Mouse (Mus musculus): ENCODE results near the gene Cd101. TPM values are rescaled to one million over a fixed set of nuclear protein-coding genes. Genes with fewer than 3 reads are reported as not detected.

Cd101 gene
- polyA plus RNA-seq, 1 experiment = 0.10 TPM

DNA sequence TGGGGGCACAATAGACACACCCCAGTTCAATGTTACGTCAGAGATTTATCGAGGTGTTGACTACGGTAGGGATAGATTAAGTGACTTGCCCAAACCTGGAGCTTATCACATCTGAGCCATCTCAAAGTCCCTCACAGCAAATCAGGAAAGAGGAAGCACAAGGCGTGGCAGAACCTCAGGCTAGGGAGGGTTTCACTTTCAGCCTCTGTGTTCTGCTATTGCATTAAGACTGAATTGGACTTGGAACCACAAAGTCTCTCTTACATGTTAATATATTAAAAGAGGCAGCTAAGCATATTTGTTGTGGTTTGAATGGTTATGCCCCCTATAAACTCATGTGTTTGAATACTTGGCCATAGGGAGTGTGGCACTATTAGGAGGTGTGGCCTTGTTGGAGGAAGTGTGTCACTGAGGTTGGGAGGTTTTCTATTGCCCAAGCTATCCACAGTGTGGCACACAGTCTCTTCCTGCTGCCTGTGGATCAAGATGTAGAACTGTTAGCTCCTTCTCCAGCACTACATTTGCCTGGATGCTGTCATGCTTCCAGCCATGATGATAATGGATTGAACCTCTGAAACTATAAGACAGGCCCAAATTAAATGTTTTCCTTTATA, 18.7 kb downstream of the Cd101 start:
- Histone ChIP-seq H3K4me3 (replicated peaks; ENCODE audit: insufficient read depth, low read depth, low read length) (no peak overlapping the region), H3K4me1 (ENCODE audit: control insufficient read depth, insufficient read depth, low read length) (no peaks in the 10 kb centered on the region), H3K27ac (ENCODE audit: insufficient read depth, low read length) (no peak overlapping the region), H3K27me3 (ENCODE audit: control insufficient read depth, insufficient read depth, low read length) (no peaks in the 10 kb centered on the region)
- TF ChIP-seq POLR2A (IDR thresholded peaks at IDR 0.05; ENCODE audit: borderline replicate concordance, insufficient read depth, low read length) (no peak), CTCF (IDR thresholded peaks at IDR 0.05; ENCODE audit: borderline replicate concordance, insufficient read depth, low read depth, low read length) (no peak)
- WGBS = 95% methylated on average over 4 of the region's 4 CpGs
- no peak for DNase-seq

DNA sequence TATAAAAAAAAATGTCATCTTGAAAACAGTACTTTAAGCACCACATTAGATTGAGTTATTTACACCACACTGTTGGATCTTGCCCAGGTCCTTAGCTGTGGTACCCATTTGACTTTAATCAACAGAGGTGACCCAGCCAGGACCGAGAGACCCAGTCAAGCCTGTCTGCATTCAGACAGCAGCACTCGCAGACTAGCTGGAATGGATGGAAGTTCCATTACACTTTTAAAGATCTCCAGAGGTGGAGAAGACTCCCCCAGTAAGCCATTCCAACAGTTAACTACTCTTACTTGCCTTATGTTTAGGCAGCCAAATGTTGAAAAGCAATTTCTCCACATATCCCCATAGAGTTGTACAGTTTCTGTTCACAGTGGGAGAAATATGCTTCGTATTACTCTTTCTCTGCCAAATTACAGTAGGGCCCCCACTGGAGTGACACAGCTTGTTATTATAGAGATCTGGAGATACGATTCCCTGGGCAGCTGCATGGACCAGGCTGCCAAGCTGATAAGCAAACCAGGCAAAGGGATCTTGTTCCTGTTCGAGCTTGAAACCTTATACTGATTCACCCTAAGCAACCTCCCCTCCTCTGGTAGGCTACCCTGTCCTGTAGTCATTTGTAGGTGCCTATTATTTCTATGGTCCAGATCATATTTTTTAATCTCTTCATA, 22.1 kb downstream of the Cd101 start:
- H3K27me3 ChIP-seq (ENCODE audit: control insufficient read depth, insufficient read depth, low read length) = no peaks in the 10 kb centered on the region
- DNase-seq = no peak
- no peak overlapping the region for H3K27ac ChIP-seq (ENCODE audit: insufficient read depth, low read length)
- 54% methylated on average over 5 of the region's 5 CpGs for WGBS
- no peak for TF ChIP-seq POLR2A (IDR thresholded peaks at IDR 0.05; ENCODE audit: borderline replicate concordance, insufficient read depth, low read length)
- TF ChIP-seq CTCF (IDR thresholded peaks at IDR 0.05; ENCODE audit: borderline replicate concordance, insufficient read depth, low read depth, low read length) = no peak
- no peak overlapping the region for H3K4me3 ChIP-seq (replicated peaks; ENCODE audit: insufficient read depth, low read depth, low read length)
- no peaks in the 10 kb centered on the region for H3K4me1 ChIP-seq (ENCODE audit: control insufficient read depth, insufficient read depth, low read length)

DNA sequence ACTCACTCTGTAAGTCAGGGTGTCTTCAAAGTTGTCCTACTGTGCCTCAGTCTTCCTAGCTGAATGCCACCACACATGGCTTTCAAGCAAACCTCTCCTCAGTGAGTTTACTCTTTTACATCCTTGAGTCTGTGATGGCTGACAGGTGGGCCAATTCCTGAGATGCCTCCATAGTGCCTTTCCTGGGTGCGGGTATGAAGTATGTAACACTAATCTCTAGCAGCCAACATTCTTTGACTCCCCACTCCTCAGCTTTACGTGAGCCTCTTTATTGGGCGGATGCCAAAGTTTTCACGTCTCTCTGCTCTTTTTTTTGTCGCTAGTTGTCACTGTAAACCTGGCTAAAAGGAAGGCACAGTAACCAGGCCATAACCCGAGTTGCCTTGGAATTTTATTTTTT, 24.0 kb downstream of the Cd101 start:
- Histone ChIP-seq H3K27me3 (ENCODE audit: control insufficient read depth, insufficient read depth, low read length) (no peaks in the 10 kb centered on the region), H3K27ac (ENCODE audit: insufficient read depth, low read length) (no peak overlapping the region), H3K4me1 (ENCODE audit: control insufficient read depth, insufficient read depth, low read length) (no peaks in the 10 kb centered on the region), H3K4me3 (replicated peaks; ENCODE audit: insufficient read depth, low read depth, low read length) (no peak overlapping the region)
- DNase-seq = no peak
- 70% methylated on average over 6 of the region's 6 CpGs for WGBS
- TF ChIP-seq CTCF (IDR thresholded peaks at IDR 0.05; ENCODE audit: borderline replicate concordance, insufficient read depth, low read depth, low read length) (no peak), POLR2A (IDR thresholded peaks at IDR 0.05; ENCODE audit: borderline replicate concordance, insufficient read depth, low read length) (no peak)

DNA sequence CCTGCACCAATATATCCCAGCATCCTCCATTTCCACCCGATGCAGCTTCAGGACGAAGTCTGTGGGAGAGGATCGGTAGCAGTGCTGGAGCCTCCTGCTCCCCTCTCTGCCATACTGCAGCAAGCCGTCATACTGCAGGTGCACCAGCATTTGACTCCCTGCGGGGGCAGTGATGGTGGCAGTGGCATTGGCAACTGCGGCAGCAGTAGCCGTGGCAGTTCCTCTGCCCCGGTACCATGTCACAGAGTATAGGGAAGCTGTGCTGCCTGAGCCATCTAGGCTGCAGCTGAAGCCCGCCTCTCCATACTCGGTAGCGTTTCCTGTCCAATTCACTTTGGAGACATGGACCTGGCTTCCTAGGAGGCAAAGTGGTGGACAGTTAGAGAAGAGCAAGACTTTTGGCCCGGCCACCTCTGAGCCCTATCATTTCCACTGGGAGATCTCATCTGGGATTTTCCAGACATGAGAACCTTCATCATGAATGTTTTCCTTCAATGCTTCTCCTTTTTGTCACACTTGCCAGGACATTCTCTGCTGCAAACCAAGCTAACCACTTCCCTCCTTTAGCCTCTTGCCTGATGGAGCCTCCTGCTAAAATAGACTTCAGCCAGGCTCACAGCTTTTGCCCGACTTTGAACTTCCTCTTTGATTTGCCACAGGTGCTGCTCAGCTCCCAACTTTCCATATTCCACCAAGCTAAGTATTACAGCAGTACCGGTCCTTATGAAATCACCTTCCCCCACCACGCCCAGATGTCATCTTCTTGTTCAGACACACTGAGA, 25.6 kb downstream of the Cd101 start:
- Histone ChIP-seq H3K4me3 (replicated peaks; ENCODE audit: insufficient read depth, low read depth, low read length) (no peak overlapping the region), H3K27me3 (ENCODE audit: control insufficient read depth, insufficient read depth, low read length) (no peaks in the 10 kb centered on the region), H3K4me1 (ENCODE audit: control insufficient read depth, insufficient read depth, low read length) (no peaks in the 10 kb centered on the region), H3K27ac (ENCODE audit: insufficient read depth, low read length) (no peak overlapping the region)
- WGBS = 90% methylated on average over 15 of the region's 15 CpGs
- DNase-seq = no peak
- TF ChIP-seq POLR2A (IDR thresholded peaks at IDR 0.05; ENCODE audit: borderline replicate concordance, insufficient read depth, low read length) (no peak), CTCF (IDR thresholded peaks at IDR 0.05; ENCODE audit: borderline replicate concordance, insufficient read depth, low read depth, low read length) (no peak)

DNA sequence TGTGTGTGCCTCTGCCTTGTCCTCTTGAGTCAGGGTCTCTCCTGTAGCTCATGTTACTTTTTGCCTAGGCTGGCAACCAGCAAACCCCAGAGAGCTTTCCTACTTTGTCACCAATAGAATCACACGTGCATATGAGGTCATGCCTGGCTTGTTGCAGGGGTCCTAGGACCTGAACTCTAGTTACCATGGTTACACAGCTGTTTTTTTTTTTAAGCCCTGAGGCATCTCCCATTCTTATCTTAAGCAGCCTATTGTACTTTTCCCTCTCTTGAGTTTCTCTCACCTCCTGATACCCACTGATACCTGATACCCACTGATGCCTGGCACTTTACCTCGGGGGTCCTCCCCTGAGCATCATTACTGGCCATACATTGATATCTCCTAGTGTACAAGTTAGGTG, 29.6 kb downstream of the Cd101 start:
- TF ChIP-seq CTCF (IDR thresholded peaks at IDR 0.05; ENCODE audit: borderline replicate concordance, insufficient read depth, low read depth, low read length) (no peak), POLR2A (IDR thresholded peaks at IDR 0.05; ENCODE audit: borderline replicate concordance, insufficient read depth, low read length) (no peak)
- no peak overlapping the region for H3K4me3 ChIP-seq (replicated peaks; ENCODE audit: insufficient read depth, low read depth, low read length)
- WGBS = 41% methylated on average over 2 of the region's 2 CpGs
- H3K4me1 ChIP-seq (ENCODE audit: control insufficient read depth, insufficient read depth, low read length) = no peaks in the 10 kb centered on the region
- no peak for DNase-seq
- H3K27ac ChIP-seq (ENCODE audit: insufficient read depth, low read length) = no peak overlapping the region
- no peaks in the 10 kb centered on the region for H3K27me3 ChIP-seq (ENCODE audit: control insufficient read depth, insufficient read depth, low read length)

DNA sequence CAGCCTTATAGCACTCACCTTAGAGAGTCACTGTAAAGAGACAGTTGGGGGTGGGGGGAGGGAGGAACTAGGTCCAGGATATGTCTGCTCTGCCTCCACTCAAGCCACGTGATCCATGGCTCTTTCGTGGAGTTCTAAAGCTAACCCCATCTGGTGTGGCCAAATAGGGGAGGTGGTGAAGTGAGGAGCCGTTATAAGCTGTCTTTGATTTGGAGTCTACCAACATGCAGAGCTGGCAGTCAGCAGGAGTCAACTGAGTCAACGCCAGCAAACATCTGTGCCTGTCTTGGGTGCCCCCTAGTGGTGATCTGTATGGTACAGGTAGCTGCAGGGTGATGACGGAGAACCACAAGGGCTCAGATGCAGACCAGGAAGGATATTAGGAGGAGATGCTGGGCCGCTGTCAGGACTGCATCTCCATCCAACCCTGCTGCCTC, 30.4 kb downstream of the Cd101 start:
- peak; percentile 64; the same call in 1 of the 2 replicates for TF ChIP-seq CTCF (IDR thresholded peaks at IDR 0.05; ENCODE audit: borderline replicate concordance, insufficient read depth, low read depth, low read length)
- TF ChIP-seq POLR2A (IDR thresholded peaks at IDR 0.05; ENCODE audit: borderline replicate concordance, insufficient read depth, low read length) = no peak
- no peak overlapping the region for H3K27ac ChIP-seq (ENCODE audit: insufficient read depth, low read length)
- 30% methylated on average over 6 of the region's 6 CpGs for WGBS
- peak; percentile 31 to 44 for DNase-seq
- H3K4me1 ChIP-seq (ENCODE audit: control insufficient read depth, insufficient read depth, low read length) = no peaks in the 10 kb centered on the region
- H3K27me3 ChIP-seq (ENCODE audit: control insufficient read depth, insufficient read depth, low read length) = no peaks in the 10 kb centered on the region
- no peak overlapping the region for H3K4me3 ChIP-seq (replicated peaks; ENCODE audit: insufficient read depth, low read depth, low read length)

DNA sequence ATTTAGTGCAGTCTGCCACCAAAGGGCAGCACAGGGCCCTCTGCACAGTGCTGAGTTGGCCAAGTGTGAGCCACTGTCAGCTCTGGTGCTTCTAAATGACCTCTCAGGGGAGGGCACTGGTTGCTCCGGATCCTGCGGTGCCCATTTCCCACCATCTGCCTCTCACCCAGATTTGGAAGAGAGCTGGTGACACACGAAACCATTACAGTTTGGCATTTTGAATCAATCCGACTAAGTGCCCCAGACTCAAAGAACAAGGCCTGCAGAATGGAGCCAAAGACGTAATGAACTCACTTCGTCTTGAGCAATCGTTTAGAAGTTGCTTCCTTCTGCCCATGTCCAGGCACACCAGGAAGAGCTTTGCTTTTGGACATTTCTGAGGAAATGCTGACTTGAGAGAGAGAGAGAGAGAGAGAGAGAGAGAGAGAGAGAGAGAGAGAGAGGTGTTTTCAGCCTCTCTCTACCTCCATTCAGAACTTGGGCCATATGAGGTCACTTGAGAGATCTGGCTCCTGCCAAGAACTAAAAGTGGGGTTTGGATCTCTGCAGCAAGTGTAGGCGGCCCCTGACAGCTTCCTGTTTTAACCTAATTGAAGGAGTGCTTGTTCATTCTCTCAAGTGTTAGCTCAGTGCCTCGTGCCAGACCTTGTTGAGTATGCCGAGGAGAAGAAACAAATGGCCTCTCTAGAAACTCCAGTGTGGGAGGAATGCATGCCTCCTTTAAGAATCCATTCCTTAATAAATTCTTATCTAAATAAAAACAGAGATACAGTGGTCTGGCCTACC, 31.4 kb downstream of the Cd101 start:
- DNase-seq = no peak
- H3K27me3 ChIP-seq (ENCODE audit: control insufficient read depth, insufficient read depth, low read length) = no peaks in the 10 kb centered on the region
- no peak overlapping the region for H3K27ac ChIP-seq (ENCODE audit: insufficient read depth, low read length)
- WGBS = 41% methylated on average over 10 of the region's 10 CpGs
- no peaks in the 10 kb centered on the region for H3K4me1 ChIP-seq (ENCODE audit: control insufficient read depth, insufficient read depth, low read length)
- TF ChIP-seq CTCF (IDR thresholded peaks at IDR 0.05; ENCODE audit: borderline replicate concordance, insufficient read depth, low read depth, low read length) = no peak
- TF ChIP-seq POLR2A (IDR thresholded peaks at IDR 0.05; ENCODE audit: borderline replicate concordance, insufficient read depth, low read length) = no peak
- no peak overlapping the region for H3K4me3 ChIP-seq (replicated peaks; ENCODE audit: insufficient read depth, low read depth, low read length)
